Mouse (Mus musculus): Measurements from ENCODE around the gene Kcnt1. TPM values are rescaled to one million over a fixed set of nuclear protein-coding genes. Genes with fewer than 3 reads are reported as not detected.

Gene Kcnt1
- polyA plus RNA-seq, 1 experiment from 2014 or later = 0.20 TPM

GRCm38 (mm10) chr2:25850330-25850729 is 13.2 kb upstream of the Kcnt1 start:
- Histone ChIP-seq H3K9ac (no peak overlapping the region), H3K27me3 (no peaks in the 10 kb centered on the region), H3K27ac (no peak overlapping the region), H3K4me3 (no peak overlapping the region), H3K4me1 (peaks cover 16% of the 10 kb centered on the region), H3K36me3 (no peaks in the 10 kb centered on the region), H3K4me2 (no peak overlapping the region), H3K9me3 (no peaks in the 10 kb centered on the region)
- ATAC-seq (ENCODE audit: insufficient number of reproducible peaks, low FRiP score, low TSS enrichment, low read depth) = no peak
- 23% methylated on average over 4 of the region's 4 CpGs for WGBS

- Histone ChIP-seq H3K4me3 (no peak overlapping the region), H3K9me3 (no peaks in the 10 kb centered on the region), H3K4me1 (0 out of 2 replicates have a peak, but pooled peaks cover 5% of the 10 kb centered on the region), H3K36me3 (no peaks in the 10 kb centered on the region), H3K9ac (no peak overlapping the region), H3K27me3 (no peaks in the 10 kb centered on the region), H3K4me2 (no peak overlapping the region), H3K27ac (peak overlapping the region; percentile 54)
- 25% methylated on average over 3 of the region's 3 CpGs for WGBS
- no peak for ATAC-seq (ENCODE audit: insufficient number of reproducible peaks, low FRiP score, low TSS enrichment, low read depth)
These were observed 10.9 kb upstream of the Kcnt1 start for GRCm38 (mm10) chr2:25852626-25853025.

DNA sequence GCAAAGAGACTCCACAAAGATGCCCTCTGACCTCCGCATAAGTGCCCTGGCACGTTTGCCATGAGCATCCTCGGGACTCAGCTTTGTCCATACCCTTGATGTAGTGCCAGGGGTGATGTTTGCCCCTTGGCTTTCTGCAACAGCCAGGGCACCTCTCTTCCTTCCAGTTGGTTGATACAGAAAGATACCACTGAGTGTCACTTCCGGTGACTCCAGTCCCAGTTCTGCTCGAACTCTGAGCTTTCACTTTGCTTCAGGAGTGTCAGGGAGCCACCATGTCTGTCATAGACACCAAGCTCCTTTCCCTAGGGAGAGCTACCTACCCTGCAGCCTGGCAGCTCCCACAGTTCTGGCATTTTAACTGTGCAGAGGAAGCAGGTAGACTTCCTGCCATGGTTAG is 9.5 kb upstream of the Kcnt1 start:
- WGBS = 84% methylated on average over 5 of the region's 5 CpGs
- H3K4me3 ChIP-seq = no peak overlapping the region
- H3K27me3 ChIP-seq = no peaks in the 10 kb centered on the region

GRCm38 (mm10) chr2:25859891-25860290 is 3.6 kb upstream of the Kcnt1 start:
- no peak for ATAC-seq (ENCODE audit: insufficient number of reproducible peaks, low FRiP score, low TSS enrichment, low read depth)
- H3K9me3 ChIP-seq = no peaks in the 10 kb centered on the region
- H3K4me2 ChIP-seq = no peak overlapping the region
- H3K27ac ChIP-seq = no peak overlapping the region
- no peak overlapping the region for H3K4me3 ChIP-seq
- peaks cover 28% of the 10 kb centered on the region for H3K27me3 ChIP-seq
- peaks cover 14% of the 10 kb centered on the region for H3K4me1 ChIP-seq
- no peaks in the 10 kb centered on the region for H3K36me3 ChIP-seq
- H3K9ac ChIP-seq = no peak overlapping the region
- WGBS = 66% methylated on average over 3 of the region's 3 CpGs

More for the DNA sequence above, 9.5 kb upstream of the Kcnt1 start:
- Histone ChIP-seq H3K4me2 (no peak overlapping the region), H3K27ac (no peak overlapping the region), H3K4me1 (0 out of 2 replicates have a peak, but pooled peaks cover 5% of the 10 kb centered on the region), H3K36me3 (no peaks in the 10 kb centered on the region), H3K9ac (no peak overlapping the region), H3K9me3 (no peaks in the 10 kb centered on the region)
- ATAC-seq (ENCODE audit: insufficient number of reproducible peaks, low FRiP score, low TSS enrichment, low read depth) = no peak

DNA sequence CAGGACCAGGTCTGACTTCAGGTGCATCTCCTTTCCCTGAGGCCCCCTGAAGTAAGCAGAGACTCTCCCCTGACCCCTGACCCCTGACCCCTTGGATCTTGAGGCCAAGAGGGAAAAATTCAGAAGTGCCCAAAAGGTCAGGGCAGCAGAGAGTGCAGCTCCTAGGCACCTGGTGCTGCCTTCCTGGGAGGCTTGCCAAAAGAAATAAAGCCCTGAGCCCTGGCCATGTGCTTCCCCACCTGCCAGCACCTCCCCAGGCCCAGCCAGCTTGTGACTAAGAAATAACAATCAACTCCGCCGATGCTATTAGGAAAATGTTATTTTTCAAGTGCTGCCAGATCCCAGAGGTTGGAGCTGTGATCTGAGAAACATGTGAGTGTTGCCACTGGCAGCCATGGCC is 1.5 kb upstream of the Kcnt1 start:
- 50% methylated on average over 2 of the region's 2 CpGs for WGBS
- Histone ChIP-seq H3K4me3 (no peak overlapping the region), H3K9ac (no peak overlapping the region), H3K36me3 (no peaks in the 10 kb centered on the region), H3K27me3 (peaks cover 47% of the 10 kb centered on the region), H3K9me3 (no peaks in the 10 kb centered on the region), H3K4me1 (peaks cover 14% of the 10 kb centered on the region), H3K27ac (no peak overlapping the region), H3K4me2 (no peak overlapping the region)
- ATAC-seq (ENCODE audit: insufficient number of reproducible peaks, low FRiP score, low TSS enrichment, low read depth) = no peak

DNA sequence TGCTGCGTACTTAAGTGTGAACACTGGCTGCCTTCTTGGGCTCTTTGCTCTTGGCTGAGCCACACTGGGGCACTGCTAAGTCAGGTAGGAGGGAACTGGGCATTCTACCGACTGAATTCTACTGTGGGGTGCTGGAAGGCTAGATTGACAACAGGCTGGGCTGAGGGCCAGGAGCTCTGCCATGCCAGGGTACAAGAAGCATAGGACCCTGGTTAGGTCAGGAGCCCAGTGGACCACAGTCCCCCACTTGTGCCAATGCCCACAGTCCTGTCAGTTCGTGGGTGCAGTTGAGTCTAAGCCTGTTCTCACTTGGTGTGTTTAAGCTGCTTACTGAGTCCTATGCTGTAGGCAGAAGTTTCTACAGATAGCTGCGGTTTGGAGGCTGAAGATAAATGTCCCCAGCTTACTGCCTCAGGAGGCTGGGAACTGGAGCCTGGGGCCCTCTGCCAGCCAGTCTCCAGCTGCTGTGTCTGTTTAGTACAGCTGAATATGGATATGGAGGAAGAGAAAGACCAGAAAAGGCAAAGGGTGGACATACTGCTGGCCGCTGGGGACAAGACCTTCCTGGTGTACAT is 751 bp upstream of the Kcnt1 start:
- H3K27ac ChIP-seq = no peak overlapping the region
- peaks cover 50% of the 10 kb centered on the region for H3K27me3 ChIP-seq
- H3K9me3 ChIP-seq = no peaks in the 10 kb centered on the region
- no peak for ATAC-seq (ENCODE audit: insufficient number of reproducible peaks, low FRiP score, low TSS enrichment, low read depth)
- H3K4me2 ChIP-seq = peak overlapping the region; percentile 84
- H3K36me3 ChIP-seq = no peaks in the 10 kb centered on the region
- H3K4me1 ChIP-seq = peaks cover 14% of the 10 kb centered on the region
- 55% methylated on average over 5 of the region's 5 CpGs for WGBS
- no peak overlapping the region for H3K4me3 ChIP-seq
- H3K9ac ChIP-seq = no peak overlapping the region

- peaks cover 14% of the 10 kb centered on the region for H3K4me1 ChIP-seq
- WGBS = 4% methylated on average over 18 of the region's 18 CpGs
- no peak for ATAC-seq (ENCODE audit: insufficient number of reproducible peaks, low FRiP score, low TSS enrichment, low read depth)
- H3K36me3 ChIP-seq = no peaks in the 10 kb centered on the region
- H3K9ac ChIP-seq = no peak overlapping the region
- no peak overlapping the region for H3K27ac ChIP-seq
- H3K27me3 ChIP-seq = peaks cover 50% of the 10 kb centered on the region
- peak overlapping the region; percentile 84 for H3K4me2 ChIP-seq
- H3K4me3 ChIP-seq = peak overlapping the region; percentile 37
- no peaks in the 10 kb centered on the region for H3K9me3 ChIP-seq
These were observed 696 bp downstream of the Kcnt1 start for GRCm38 (mm10) chr2:25864230-25864629.

GRCm38 (mm10) chr2:25865412-25865811 is 1.9 kb downstream of the Kcnt1 start:
- no peak overlapping the region for H3K4me3 ChIP-seq
- H3K4me1 ChIP-seq = peaks cover 14% of the 10 kb centered on the region
- H3K4me2 ChIP-seq = no peak overlapping the region
- 7% methylated on average over 4 of the region's 4 CpGs for WGBS
- no peak overlapping the region for H3K27ac ChIP-seq
- peaks cover 50% of the 10 kb centered on the region for H3K27me3 ChIP-seq
- no peak overlapping the region for H3K9ac ChIP-seq
- no peaks in the 10 kb centered on the region for H3K9me3 ChIP-seq
- H3K36me3 ChIP-seq = no peaks in the 10 kb centered on the region
- ATAC-seq (ENCODE audit: insufficient number of reproducible peaks, low FRiP score, low TSS enrichment, low read depth) = no peak

GRCm38 (mm10) chr2:25866656-25867055 is 3.1 kb downstream of the Kcnt1 start:
- Histone ChIP-seq H3K36me3 (no peaks in the 10 kb centered on the region), H3K4me2 (no peak overlapping the region), H3K9me3 (no peaks in the 10 kb centered on the region), H3K4me1 (peaks cover 14% of the 10 kb centered on the region), H3K4me3 (no peak overlapping the region), H3K27ac (no peak overlapping the region), H3K27me3 (peaks cover 55% of the 10 kb centered on the region), H3K9ac (no peak overlapping the region)
- no peak for ATAC-seq (ENCODE audit: insufficient number of reproducible peaks, low FRiP score, low TSS enrichment, low read depth)
- 49% methylated on average over 5 of the region's 5 CpGs for WGBS

- H3K27me3 ChIP-seq = peaks cover 43% of the 10 kb centered on the region
- ATAC-seq (ENCODE audit: insufficient number of reproducible peaks, low FRiP score, low TSS enrichment, low read depth) = no peak
- no peak overlapping the region for H3K27ac ChIP-seq
- H3K4me3 ChIP-seq = peak overlapping the region; percentile 39
- H3K4me1 ChIP-seq = peaks cover 6% of the 10 kb centered on the region
- peak overlapping the region; percentile 65 for H3K4me2 ChIP-seq
- WGBS = 27% methylated on average over 7 of the region's 7 CpGs
- no peaks in the 10 kb centered on the region for H3K36me3 ChIP-seq
- no peaks in the 10 kb centered on the region for H3K9me3 ChIP-seq
- no peak overlapping the region for H3K9ac ChIP-seq
These were observed 13.8 kb downstream of the Kcnt1 start for GRCm38 (mm10) chr2:25877250-25877735.

DNA sequence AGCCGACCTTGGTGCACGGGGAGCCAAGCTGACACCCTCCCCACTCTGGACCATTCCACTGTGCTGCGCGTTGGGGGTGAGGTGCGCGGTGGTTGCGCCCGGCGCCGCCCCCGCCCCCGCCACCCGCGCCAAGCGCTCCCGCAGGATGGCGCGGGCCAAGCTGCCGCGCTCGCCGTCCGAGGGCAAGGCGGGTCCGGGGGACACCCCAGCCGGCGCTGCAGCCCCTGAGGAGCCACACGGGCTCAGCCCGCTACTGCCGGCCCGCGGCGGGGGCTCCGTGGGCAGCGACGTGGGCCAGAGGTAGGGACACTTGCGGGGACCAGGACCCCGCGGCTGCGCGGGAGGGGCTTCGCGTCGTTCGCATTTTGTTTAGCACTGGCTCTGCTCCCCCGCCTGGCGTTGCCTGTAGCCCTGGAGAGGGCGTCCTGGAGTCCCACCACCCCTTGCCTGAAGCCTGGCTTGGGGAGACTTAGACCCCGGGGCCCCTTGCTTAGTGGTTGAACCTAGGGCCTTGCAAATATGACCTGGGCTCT is 14.3 kb downstream of the Kcnt1 start:
- Histone ChIP-seq H3K4me3 (peak overlapping the region; percentile 39), H3K9ac (peak overlapping the region; percentile 11; the same call in 1 of the 2 replicates), H3K4me2 (peak overlapping the region; percentile 65), H3K36me3 (no peaks in the 10 kb centered on the region), H3K27me3 (peaks cover 43% of the 10 kb centered on the region), H3K27ac (no peak overlapping the region), H3K4me1 (peaks cover 6% of the 10 kb centered on the region), H3K9me3 (no peaks in the 10 kb centered on the region)
- WGBS = 2% methylated on average over 49 of the region's 49 CpGs
- no peak for ATAC-seq (ENCODE audit: insufficient number of reproducible peaks, low FRiP score, low TSS enrichment, low read depth)

DNA sequence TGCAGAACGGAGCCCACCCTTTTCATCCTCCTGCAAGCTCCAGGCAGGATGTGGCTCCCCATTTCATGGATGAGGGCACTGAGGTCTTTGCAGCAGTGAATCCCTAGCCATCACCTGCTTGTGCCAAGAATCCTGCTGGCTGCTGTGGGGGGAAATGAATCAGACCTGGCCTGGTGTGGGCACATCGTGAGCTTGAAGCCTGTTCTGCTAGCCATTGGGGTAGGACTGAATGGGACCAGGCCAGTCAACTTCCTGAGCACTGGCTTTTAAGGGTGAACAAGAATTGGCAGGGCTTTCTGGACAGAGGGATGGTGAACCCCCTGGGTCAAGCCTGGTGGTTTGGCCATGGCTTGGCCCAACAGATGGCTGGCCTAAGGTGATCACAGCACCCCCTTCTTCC is 15.0 kb downstream of the Kcnt1 start:
- Histone ChIP-seq H3K4me1 (peaks cover 6% of the 10 kb centered on the region), H3K9me3 (no peaks in the 10 kb centered on the region), H3K27me3 (peaks cover 43% of the 10 kb centered on the region), H3K4me3 (no peak overlapping the region), H3K9ac (no peak overlapping the region), H3K27ac (no peak overlapping the region), H3K4me2 (no peak overlapping the region), H3K36me3 (no peaks in the 10 kb centered on the region)
- ATAC-seq (ENCODE audit: insufficient number of reproducible peaks, low FRiP score, low TSS enrichment, low read depth) = no peak
- WGBS = 76% methylated on average over 2 of the region's 2 CpGs

Data from limb, embryonic 15.5 days (tissue).